Mouse (Mus musculus): ENCODE measurements around the gene Rag2. TPM values are rescaled to one million over a fixed set of nuclear protein-coding genes. Genes with fewer than 3 reads are reported as not detected.

Rag2 gene
- polyA plus RNA-seq, 1 experiment = not detected

- TF ChIP-seq TAL1 (IDR thresholded peaks at IDR 0.05; ENCODE audit: low read length) (no peak), GATA1 (IDR thresholded peaks at IDR 0.05; ENCODE audit: low read length) (no peak)
- no peaks in the 10 kb centered on the region for H3K9me3 ChIP-seq (ENCODE audit: control insufficient read depth, low read length)
- H3K36me3 ChIP-seq (ENCODE audit: control insufficient read depth) = no peaks in the 10 kb centered on the region
- no peaks in the 10 kb centered on the region; the same call in 1 of the 2 replicates for H3K4me1 ChIP-seq (ENCODE audit: control insufficient read depth)
- H3K4me3 ChIP-seq (replicated peaks) = no peak overlapping the region
- H3K27me3 ChIP-seq (ENCODE audit: control insufficient read depth) = no peaks in the 10 kb centered on the region
These were observed 29.8 kb upstream of the Rag2 start for GRCm38 (mm10) chr2:101594681-101595080.

GRCm38 (mm10) chr2:101597186-101597585, 27.3 kb upstream of the Rag2 start:
- Histone ChIP-seq H3K27me3 (ENCODE audit: control insufficient read depth) (no peaks in the 10 kb centered on the region), H3K4me1 (ENCODE audit: control insufficient read depth) (no peaks in the 10 kb centered on the region; the same call in 1 of the 2 replicates), H3K36me3 (ENCODE audit: control insufficient read depth) (no peaks in the 10 kb centered on the region), H3K9me3 (ENCODE audit: control insufficient read depth, low read length) (no peaks in the 10 kb centered on the region), H3K4me3 (replicated peaks) (no peak overlapping the region)
- TF ChIP-seq GATA1 (IDR thresholded peaks at IDR 0.05; ENCODE audit: low read length) (no peak), TAL1 (IDR thresholded peaks at IDR 0.05; ENCODE audit: low read length) (no peak)

GRCm38 (mm10) chr2:101598190-101599181, 26.0 kb upstream of the Rag2 start:
- TF ChIP-seq GATA1 (IDR thresholded peaks at IDR 0.05; ENCODE audit: low read length) (no peak), TAL1 (IDR thresholded peaks at IDR 0.05; ENCODE audit: low read length) (no peak)
- H3K36me3 ChIP-seq (ENCODE audit: control insufficient read depth) = no peaks in the 10 kb centered on the region
- no peaks in the 10 kb centered on the region; the same call in 1 of the 2 replicates for H3K4me1 ChIP-seq (ENCODE audit: control insufficient read depth)
- H3K27me3 ChIP-seq (ENCODE audit: control insufficient read depth) = no peaks in the 10 kb centered on the region
- no peak overlapping the region for H3K4me3 ChIP-seq (replicated peaks)
- no peaks in the 10 kb centered on the region for H3K9me3 ChIP-seq (ENCODE audit: control insufficient read depth, low read length)

DNA sequence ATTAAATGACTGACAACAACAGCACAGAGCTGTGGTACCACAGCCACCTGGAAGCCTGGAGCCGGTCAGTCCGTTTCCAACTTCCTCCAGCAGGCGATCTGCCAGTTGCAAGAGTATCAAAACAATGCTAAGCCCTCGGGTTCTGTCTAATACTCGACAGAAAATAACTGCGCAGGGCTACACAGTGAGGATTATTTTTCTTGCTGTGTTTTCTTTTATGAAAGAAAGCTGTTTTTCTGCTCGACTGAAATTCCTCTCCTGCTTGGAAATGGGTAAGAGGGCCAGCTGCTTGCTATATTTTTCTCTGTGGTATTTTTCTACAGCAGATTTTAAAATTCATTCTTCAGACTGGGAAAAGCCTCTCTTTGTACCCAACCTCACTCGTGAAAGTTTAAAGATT, 23.8 kb upstream of the Rag2 start:
- no peak overlapping the region for H3K4me3 ChIP-seq (replicated peaks)
- no peak for TF ChIP-seq GATA1 (IDR thresholded peaks at IDR 0.05; ENCODE audit: low read length)

DNA sequence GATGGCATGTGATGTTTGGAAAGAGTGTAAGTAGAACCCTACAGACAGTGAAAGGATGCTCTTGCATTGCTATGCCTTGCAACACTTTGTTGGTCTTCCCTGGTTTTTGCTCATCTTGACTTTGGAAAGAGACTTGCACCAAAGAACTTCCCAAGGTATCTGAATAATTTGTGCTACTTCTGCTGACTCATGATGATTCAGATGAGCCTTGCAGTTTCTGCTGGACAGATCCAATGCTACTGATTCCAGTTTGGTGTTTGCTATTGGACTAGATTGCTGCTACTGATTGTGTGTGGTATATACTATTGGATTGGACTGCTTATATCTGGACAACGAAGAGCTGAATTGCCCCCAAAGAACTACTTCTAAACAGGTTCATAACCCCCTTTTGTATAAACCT, 21.4 kb upstream of the Rag2 start:
- H3K36me3 ChIP-seq (ENCODE audit: control insufficient read depth) = no peaks in the 10 kb centered on the region
- no peak for TF ChIP-seq TAL1 (IDR thresholded peaks at IDR 0.05; ENCODE audit: low read length)
- no peaks in the 10 kb centered on the region for H3K27me3 ChIP-seq (ENCODE audit: control insufficient read depth)
- no peaks in the 10 kb centered on the region for H3K9me3 ChIP-seq (ENCODE audit: control insufficient read depth, low read length)
- no peak overlapping the region for H3K4me3 ChIP-seq (replicated peaks)
- no peaks in the 10 kb centered on the region; the same call in 1 of the 2 replicates for H3K4me1 ChIP-seq (ENCODE audit: control insufficient read depth)

More for the DNA sequence above, 23.8 kb upstream of the Rag2 start:
- H3K9me3 ChIP-seq (ENCODE audit: control insufficient read depth, low read length) = no peaks in the 10 kb centered on the region
- H3K27me3 ChIP-seq (ENCODE audit: control insufficient read depth) = no peaks in the 10 kb centered on the region
- no peaks in the 10 kb centered on the region; the same call in 1 of the 2 replicates for H3K4me1 ChIP-seq (ENCODE audit: control insufficient read depth)
- H3K36me3 ChIP-seq (ENCODE audit: control insufficient read depth) = no peaks in the 10 kb centered on the region

DNA sequence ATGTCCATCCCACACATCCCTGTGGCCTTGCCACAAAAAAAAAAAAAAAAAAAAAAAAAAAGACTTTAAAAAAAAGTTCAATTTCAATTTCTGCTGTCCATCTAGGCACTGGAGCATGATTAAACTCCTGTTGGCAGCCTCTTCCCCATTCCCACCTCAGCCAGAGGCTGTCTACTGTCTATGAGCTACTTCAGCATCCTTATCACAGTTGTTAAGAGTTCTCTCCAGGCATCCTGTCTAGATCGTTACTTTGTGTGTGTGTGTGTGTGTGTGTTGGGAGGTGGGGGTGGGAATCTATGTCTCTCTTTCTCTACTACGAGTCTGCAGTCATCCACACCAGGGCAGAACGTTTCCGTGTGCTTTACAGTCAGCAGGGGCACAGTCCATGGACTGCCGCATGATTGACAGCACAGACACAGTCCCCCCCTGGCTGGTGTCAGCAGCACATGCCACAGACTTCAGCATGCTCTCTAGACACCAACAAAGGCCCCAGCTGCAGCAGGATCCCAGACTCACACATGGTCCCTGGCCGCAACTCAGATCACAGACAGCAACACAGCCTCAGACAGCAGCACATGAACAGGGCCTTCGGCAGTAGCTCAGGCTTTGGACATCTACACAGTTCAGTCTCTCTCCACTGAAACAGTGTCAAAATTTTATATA, 16.2 kb upstream of the Rag2 start:
- Histone ChIP-seq H3K27me3 (ENCODE audit: control insufficient read depth) (no peaks in the 10 kb centered on the region), H3K36me3 (ENCODE audit: control insufficient read depth) (no peaks in the 10 kb centered on the region), H3K4me3 (replicated peaks) (no peak overlapping the region), H3K4me1 (ENCODE audit: control insufficient read depth) (no peaks in the 10 kb centered on the region), H3K9me3 (ENCODE audit: control insufficient read depth, low read length) (no peaks in the 10 kb centered on the region)
- no peak for TF ChIP-seq GATA1 (IDR thresholded peaks at IDR 0.05; ENCODE audit: low read length)
- TF ChIP-seq TAL1 (IDR thresholded peaks at IDR 0.05; ENCODE audit: low read length) = no peak

DNA sequence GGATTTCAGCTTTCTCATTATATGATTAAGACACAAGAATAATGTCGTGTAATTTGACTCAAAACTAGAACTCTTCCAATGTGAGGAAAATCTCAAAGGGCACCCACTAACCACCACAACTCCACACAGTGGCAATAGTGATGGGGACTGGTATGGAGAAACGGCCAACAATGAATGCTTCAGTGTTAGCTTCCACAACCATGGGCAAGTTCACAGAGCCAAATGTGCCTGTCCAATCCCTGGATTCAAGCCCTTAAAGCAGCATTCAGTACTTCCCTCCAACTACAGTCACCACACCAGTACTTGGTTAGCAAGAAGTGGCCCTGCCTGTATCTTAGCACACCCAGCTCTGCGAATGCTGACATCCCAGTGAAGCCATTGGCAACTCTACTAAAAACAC, 13.7 kb upstream of the Rag2 start:
- TF ChIP-seq GATA1 (IDR thresholded peaks at IDR 0.05; ENCODE audit: low read length) = no peak
- TF ChIP-seq TAL1 (IDR thresholded peaks at IDR 0.05; ENCODE audit: low read length) = no peak

DNA sequence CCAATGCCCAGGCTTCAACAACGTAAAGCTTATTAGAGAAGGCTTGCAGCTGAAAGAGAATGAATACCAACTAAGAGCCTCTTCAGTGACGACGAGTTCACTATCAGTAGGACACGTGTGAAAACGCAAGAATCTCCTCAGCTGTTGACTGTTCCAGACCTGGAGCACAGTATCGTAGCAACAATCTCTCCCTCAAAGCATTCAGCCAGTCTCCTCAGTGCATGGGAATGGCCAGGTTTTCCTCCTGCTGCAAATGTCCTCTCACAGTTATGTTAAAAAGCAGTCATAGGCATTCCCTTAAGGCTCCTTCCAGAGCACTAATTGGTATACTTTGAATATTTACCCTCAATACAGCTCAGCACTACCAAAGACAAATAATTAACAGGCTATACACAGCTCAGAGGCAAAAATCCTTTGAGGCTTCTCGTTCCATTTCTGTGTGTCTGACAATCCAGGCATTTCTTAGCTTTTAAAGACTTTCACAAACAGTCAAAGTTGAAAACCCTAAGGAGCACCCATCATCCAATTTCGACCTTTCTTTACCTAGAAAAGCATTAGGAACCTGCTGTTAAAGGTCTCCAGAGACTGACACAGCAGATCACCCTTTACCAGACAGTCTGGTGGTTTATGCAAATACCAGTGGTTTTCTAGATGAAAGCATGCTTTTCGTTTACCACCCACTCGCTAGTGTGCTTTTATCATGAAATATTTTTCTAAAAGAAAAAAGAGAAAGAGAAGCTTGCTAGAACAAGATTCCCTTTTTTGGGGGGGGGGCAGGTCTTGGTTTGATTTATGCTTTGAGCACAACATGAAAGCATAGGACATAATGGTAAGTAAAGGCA, 8.8 kb upstream of the Rag2 start:
- no peaks in the 10 kb centered on the region for H3K27me3 ChIP-seq (ENCODE audit: control insufficient read depth)

More for the DNA sequence above, 13.7 kb upstream of the Rag2 start:
- H3K4me3 ChIP-seq (replicated peaks) = no peak overlapping the region
- H3K4me1 ChIP-seq (ENCODE audit: control insufficient read depth) = no peaks in the 10 kb centered on the region
- no peaks in the 10 kb centered on the region for H3K36me3 ChIP-seq (ENCODE audit: control insufficient read depth)
- H3K27me3 ChIP-seq (ENCODE audit: control insufficient read depth) = no peaks in the 10 kb centered on the region
- no peaks in the 10 kb centered on the region for H3K9me3 ChIP-seq (ENCODE audit: control insufficient read depth, low read length)

More for the DNA sequence above, 8.8 kb upstream of the Rag2 start:
- TF ChIP-seq TAL1 (IDR thresholded peaks at IDR 0.05; ENCODE audit: low read length) (no peak), GATA1 (IDR thresholded peaks at IDR 0.05; ENCODE audit: low read length) (no peak)
- no peak overlapping the region for H3K4me3 ChIP-seq (replicated peaks)
- no peaks in the 10 kb centered on the region for H3K36me3 ChIP-seq (ENCODE audit: control insufficient read depth)
- no peaks in the 10 kb centered on the region for H3K9me3 ChIP-seq (ENCODE audit: control insufficient read depth, low read length)
- H3K4me1 ChIP-seq (ENCODE audit: control insufficient read depth) = no peaks in the 10 kb centered on the region

Data from erythroblast, embryonic 14.5 days (primary cell).